Mouse (Mus musculus): Measurements from ENCODE around the gene Eps15l1.

GRCm38 (mm10) chr8:72385737-72386136 lies 35.5 kb downstream of the Eps15l1 start:
- TF ChIP-seq CTCF (IDR thresholded peaks at IDR 0.05; ENCODE audit: low read depth) (no peak), EP300 (IDR thresholded peaks at IDR 0.05; ENCODE audit: low read depth) (no peak)

Data from liver, embryonic 14.5 days (tissue).